Mouse (Mus musculus) CH12.LX (cell line): ENCODE results near the gene Zfp523.

ENCODE experiments used
- CHD1 ChIP-seq: IDR thresholded peaks from 2 replicates; pipeline ENCODE4 v1.6.1; 2012; ENCODE audit warnings: low read depth, low read length, improper control_type of control experiment, inconsistent platforms
- CTCF ChIP-seq, 2 experiments: IDR thresholded peaks in 1 of 2; conservative IDR thresholded peaks in 1 of 2; 2 replicates each; pipeline ENCODE4 v1.5.1; 2011 to 2012; ENCODE audit warnings: low read depth in 2 of 2, low read length in 2 of 2, improper control_type of control experiment in 1 of 2, inconsistent platforms in 1 of 2, mild to moderate bottlenecking in 1 of 2, moderate library complexity in 1 of 2
- EP300 ChIP-seq: IDR thresholded peaks from 2 replicates; pipeline ENCODE4 v1.6.1; 2011; ENCODE audit warnings: low read length, improper control_type of control experiment
- HCFC1 ChIP-seq: IDR thresholded peaks from 2 replicates; pipeline ENCODE4 v1.6.1; 2012; ENCODE audit warnings: low read depth, mild to moderate bottlenecking, inconsistent platforms, low read length, improper control_type of control experiment
- MAZ ChIP-seq: IDR thresholded peaks from 2 replicates; pipeline ENCODE4 v1.6.1; 2012; ENCODE audit warnings: low read depth, mild to moderate bottlenecking, inconsistent platforms, low read length, improper control_type of control experiment, moderate library complexity
- MEF2A ChIP-seq: IDR thresholded peaks from 2 replicates; pipeline ENCODE4 v1.6.1; 2014; ENCODE audit warnings: low read depth, mild to moderate bottlenecking, inconsistent platforms, low read length, improper control_type of control experiment, borderline replicate concordance
- NELFE ChIP-seq: IDR thresholded peaks from 2 replicates; pipeline ENCODE4 v1.6.1; 2011; ENCODE audit warnings: low read depth, low read length, improper control_type of control experiment
- POLR2A ChIP-seq: IDR thresholded peaks from 2 replicates; pipeline ENCODE4 v1.6.1; 2011; ENCODE audit warnings: low read depth, mild to moderate bottlenecking, improper control_type of control experiment, low read length
- POLR2AphosphoS2 ChIP-seq: IDR thresholded peaks from 2 replicates; pipeline ENCODE4 v1.6.1; 2011; ENCODE audit warnings: low read depth, low read length, improper control_type of control experiment
- TBP ChIP-seq: conservative IDR thresholded peaks from 2 replicates; pipeline ENCODE4 v1.6.1; 2011; ENCODE audit warnings: low read depth, low read length, improper control_type of control experiment
- UBTF ChIP-seq: IDR thresholded peaks from 2 replicates; pipeline ENCODE4 v1.6.1; 2012; ENCODE audit warnings: low read depth, mild to moderate bottlenecking, inconsistent platforms, low read length, improper control_type of control experiment, moderate library complexity
- ZC3H11A ChIP-seq: IDR thresholded peaks from 2 replicates; pipeline ENCODE4 v1.6.1; 2012; ENCODE audit warnings: low read depth, mild to moderate bottlenecking, inconsistent platforms, low read length, improper control_type of control experiment

- TF ChIP-seq CTCF (conservative IDR thresholded peaks at IDR 0.05 in 1 of 2, IDR thresholded peaks at IDR 0.05 in 1 of 2; ENCODE audit: low read depth in 2 of 2, low read length in 2 of 2) (no peak), POLR2A (no peak), HCFC1 (no peak), MEF2A (no peak), ZC3H11A (no peak), CHD1 (no peak), MAZ (no peak), EP300 (no peak), POLR2AphosphoS2 (no peak), NELFE (no peak), TBP (no peak), UBTF (no peak)
Observed at GRCm38 (mm10) chr17:28244714-28245113, 67.8 kb downstream of the Zfp523 start.
